Mouse (Mus musculus) intestine, embryonic 16.5 days (tissue): ENCODE data around the gene Radil. TPM values are rescaled to one million over a fixed set of nuclear protein-coding genes. Genes with fewer than 3 reads are reported as not detected.

Experiments used
- ATAC-seq: fragments of 200-750 bp; cut with Nextera tagmentation; 2 replicates; pipeline ENCODE4 v1.8.0; 2017; ENCODE audit warnings: moderate TSS enrichment, moderate library complexity
- H3K27ac ChIP-seq: fragments of 300-500 bp; sonication (generic); 2 replicates; pipeline ENCODE4 v1.5.1; 2014; ENCODE audit warnings: mild to moderate bottlenecking, low read length
- H3K27me3 ChIP-seq: fragments of 300-500 bp; sonication (generic); replicated peaks from 2 replicates; pipeline ENCODE4 v1.6.1; 2014; ENCODE audit warnings: low read length, control low read depth, mixed read lengths; ENCODE audit not compliant: control insufficient read depth, insufficient read depth
- H3K36me3 ChIP-seq: fragments of 300-500 bp; sonication (generic); 2 replicates; pipeline ENCODE4 v1.6.1; 2014; ENCODE audit warnings: low read length, control low read depth; ENCODE audit not compliant: control insufficient read depth, insufficient read depth
- H3K4me1 ChIP-seq: fragments of 300-500 bp; sonication (generic); 2 replicates; pipeline ENCODE4 v1.6.1; 2014; ENCODE audit warnings: low read length, control low read depth, mixed read lengths; ENCODE audit not compliant: control insufficient read depth, insufficient read depth
- H3K4me2 ChIP-seq: fragments of 300-500 bp; sonication (generic); 2 replicates; pipeline ENCODE4 v1.6.1; 2014; ENCODE audit warnings: low read depth, low read length, control low read depth
- H3K4me3 ChIP-seq: fragments of 300-500 bp; sonication (generic); 2 replicates; pipeline ENCODE4 v1.5.1; 2014; ENCODE audit warnings: mild to moderate bottlenecking, low read length
- H3K9ac ChIP-seq: fragments of 300-500 bp; sonication (generic); 2 replicates; pipeline ENCODE4 v1.6.1; 2014; ENCODE audit warnings: low read depth, low read length
- H3K9me3 ChIP-seq: fragments of 300-500 bp; sonication (generic); 2 replicates; pipeline ENCODE4 v1.6.1; 2016; ENCODE audit warnings: low read length, control low read depth; ENCODE audit not compliant: control insufficient read depth
- WGBS: fragments of 180-500 bp; shearing (Covaris S2); extraction: QIAGEN DNeasy Blood & Tissue Kit; methylation state at CpG from one replicate; pipeline ENCODE4 v1.1.7; 2014; 5-methylcytosine and 5-hydroxymethylcytosine counted together
- polyA plus RNA-seq: library from polyadenylated mRNA; unstranded; fragments of >200 nt; fragmentation: Nextera tagmentation; extraction: Ambion mirVana; gene quantifications from 2 replicates; pipeline ENCODE4 v1.2.1, GENCODE M21; 2015

The Radil gene
- polyA plus RNA-seq, 1 experiment from 2014 or later: 1.6 TPM

DNA sequence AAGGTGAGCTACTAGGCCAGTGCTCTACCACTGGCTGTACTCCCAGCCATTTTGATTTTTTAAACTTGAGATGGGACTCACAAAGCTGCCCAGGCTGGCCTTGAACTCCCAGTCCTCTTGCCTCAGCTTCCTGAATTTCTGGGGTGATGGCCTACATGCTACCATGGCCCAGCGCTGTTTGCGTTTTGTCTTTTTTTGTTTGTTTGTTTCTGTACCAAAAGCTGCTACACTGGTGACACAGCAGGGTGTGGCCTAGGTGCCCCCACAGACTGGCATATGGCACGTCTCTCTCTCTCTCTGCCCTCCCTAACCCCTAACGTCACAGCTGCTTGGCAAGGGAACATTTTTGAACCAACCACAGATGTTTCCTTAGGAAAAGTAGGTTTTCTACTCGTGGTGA, 91.1 kb downstream of the Radil start:
- Histone ChIP-seq H3K9me3 (no peaks in the 10 kb centered on the region), H3K4me1 (peaks cover 17% of the 10 kb centered on the region), H3K27ac (no peak overlapping the region), H3K4me3 (no peak overlapping the region), H3K4me2 (no peak overlapping the region), H3K36me3 (peaks cover 13% of the 10 kb centered on the region), H3K27me3 (no peaks in the 10 kb centered on the region), H3K9ac (no peak overlapping the region)
- 77% methylated on average over 5 of the region's 5 CpGs for WGBS
- ATAC-seq: no peak

DNA sequence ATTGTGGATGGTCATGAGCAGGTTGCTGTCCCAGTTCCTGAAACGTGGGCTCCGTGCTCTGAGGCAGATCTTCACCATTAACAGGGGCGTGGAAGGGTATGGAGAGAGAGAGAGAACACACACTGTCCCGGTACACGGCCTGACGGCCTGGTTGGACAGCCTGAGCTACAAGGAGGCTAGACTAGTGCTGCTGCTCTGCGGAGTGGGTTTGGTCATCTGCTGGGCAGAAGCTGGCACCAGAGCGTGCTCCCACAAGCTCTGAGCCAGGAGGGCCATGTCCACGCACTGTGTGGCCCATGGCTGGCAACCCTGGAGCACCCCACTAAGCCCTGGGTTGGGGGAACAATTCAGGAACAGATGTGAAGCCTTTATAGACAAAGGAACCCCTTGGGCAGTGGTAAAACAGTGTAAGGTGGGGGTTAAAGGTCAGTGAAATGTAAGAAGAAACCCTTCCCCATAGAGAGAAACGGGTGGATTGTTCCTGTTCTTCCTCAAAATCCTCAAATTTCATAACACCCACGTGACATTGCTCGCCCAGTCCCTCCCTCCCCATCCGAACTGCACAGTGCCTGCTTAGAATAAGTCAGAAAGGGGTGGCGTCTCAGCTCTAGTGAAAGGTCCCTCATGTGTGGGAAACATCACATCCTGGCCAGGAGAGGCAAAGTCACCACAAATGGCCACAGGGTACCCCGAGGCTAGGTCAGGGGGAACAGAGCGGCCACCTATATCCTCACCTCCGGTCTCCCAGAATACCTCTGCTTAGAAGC, 91.9 kb downstream of the Radil start:
- no peaks in the 10 kb centered on the region for H3K9me3 ChIP-seq
- ATAC-seq: no peak
- no peaks in the 10 kb centered on the region for H3K27me3 ChIP-seq
- H3K36me3 ChIP-seq: peaks cover 16% of the 10 kb centered on the region
- peaks cover 13% of the 10 kb centered on the region for H3K4me1 ChIP-seq
- 83% methylated on average over 17 of the region's 17 CpGs for WGBS
- peak overlapping the region; percentile 21; the same call in 1 of the 2 replicates for H3K9ac ChIP-seq
- no peak overlapping the region for H3K4me2 ChIP-seq
- H3K27ac ChIP-seq: peak overlapping the region; percentile 48; the same call in 1 of the 2 replicates
- no peak overlapping the region for H3K4me3 ChIP-seq

DNA sequence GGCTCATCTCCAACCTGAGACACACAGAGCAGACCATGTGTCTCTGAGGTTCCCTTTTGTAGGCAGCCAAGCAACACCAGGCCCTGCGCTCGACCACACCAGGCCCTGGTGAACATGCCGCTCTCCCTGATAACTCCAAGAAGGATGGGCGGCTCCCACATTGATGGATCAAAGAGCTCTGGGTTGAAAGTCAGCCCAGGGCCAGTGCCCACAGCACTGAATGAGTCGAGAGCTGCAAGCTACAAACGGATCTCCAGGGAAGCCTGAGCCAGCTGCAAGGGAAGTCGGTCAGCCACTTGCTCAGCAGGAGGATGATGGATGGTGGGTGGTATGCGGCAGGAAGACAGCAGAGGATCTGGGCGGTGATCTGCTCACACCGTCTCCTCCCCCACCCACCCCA, 93.6 kb downstream of the Radil start:
- no peak for ATAC-seq
- 50% methylated on average over 10 of the region's 10 CpGs for WGBS
- no peak overlapping the region for H3K9ac ChIP-seq
- peak overlapping the region; percentile 46 for H3K27ac ChIP-seq
- peaks cover 21% of the 10 kb centered on the region for H3K36me3 ChIP-seq
- H3K4me3 ChIP-seq: no peak overlapping the region
- no peaks in the 10 kb centered on the region for H3K9me3 ChIP-seq
- no peaks in the 10 kb centered on the region for H3K27me3 ChIP-seq
- peaks cover 13% of the 10 kb centered on the region for H3K4me1 ChIP-seq
- H3K4me2 ChIP-seq: no peak overlapping the region

DNA sequence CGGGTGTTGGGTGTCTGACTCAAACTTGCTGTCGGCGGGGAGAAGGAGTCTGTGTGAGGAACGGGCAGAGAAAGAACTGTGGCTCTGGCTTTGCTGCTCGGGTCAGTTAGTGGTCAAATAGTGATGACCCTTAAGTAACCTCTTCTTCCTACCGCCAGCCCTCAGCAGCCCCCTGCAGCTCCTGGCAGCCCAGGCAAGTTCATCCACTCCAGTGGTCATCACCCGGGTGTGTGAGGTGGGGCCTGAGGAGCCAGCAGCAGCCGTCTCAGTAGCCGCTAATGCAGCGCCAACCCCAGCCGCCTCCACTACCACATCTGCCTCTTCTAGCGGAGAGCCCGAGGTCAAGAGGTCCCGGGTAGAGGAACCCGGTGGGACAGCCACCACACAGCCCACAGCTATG, 94.6 kb downstream of the Radil start:
- Histone ChIP-seq H3K27ac (no peak overlapping the region), H3K36me3 (peaks cover 18% of the 10 kb centered on the region)

DNA sequence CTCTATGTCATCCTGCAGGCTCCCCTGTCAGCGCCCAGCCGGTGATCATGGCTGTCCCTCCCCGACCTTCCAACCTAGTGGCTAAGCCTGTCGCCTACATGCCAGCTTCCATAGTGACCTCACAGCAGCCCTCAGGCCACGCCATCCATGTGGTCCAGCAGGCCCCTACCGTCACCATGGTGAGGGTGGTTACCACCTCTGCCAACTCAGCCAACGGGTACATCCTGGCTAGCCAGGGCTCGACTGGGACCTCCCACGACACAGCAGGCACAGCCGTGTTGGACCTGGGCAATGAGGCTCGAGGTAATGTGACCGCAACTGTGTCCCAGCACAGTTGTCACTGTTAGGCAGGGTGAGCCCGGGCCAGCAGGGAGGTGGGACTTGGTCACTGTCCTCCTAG, 97.2 kb downstream of the Radil start:
- no peaks in the 10 kb centered on the region for H3K9me3 ChIP-seq
- H3K9ac ChIP-seq: no peak overlapping the region
- no peak overlapping the region for H3K27ac ChIP-seq
- peaks cover 31% of the 10 kb centered on the region for H3K36me3 ChIP-seq
- no peak overlapping the region for H3K4me3 ChIP-seq
- 94% methylated on average over 13 of the region's 13 CpGs for WGBS
- no peaks in the 10 kb centered on the region for H3K27me3 ChIP-seq
- peaks cover 2% of the 10 kb centered on the region; the same call in 1 of the 2 replicates for H3K4me1 ChIP-seq
- no peak overlapping the region for H3K4me2 ChIP-seq
- no peak for ATAC-seq

More for the DNA sequence above, 94.6 kb downstream of the Radil start:
- Histone ChIP-seq H3K9ac (0 out of 2 replicates have a peak overlapping the region, but pooled peaks have one; percentile 14), H3K9me3 (no peaks in the 10 kb centered on the region), H3K27me3 (no peaks in the 10 kb centered on the region), H3K4me2 (no peak overlapping the region), H3K4me1 (peaks cover 13% of the 10 kb centered on the region), H3K4me3 (no peak overlapping the region)
- WGBS: 68% methylated on average over 15 of the region's 15 CpGs
- ATAC-seq: no peak

DNA sequence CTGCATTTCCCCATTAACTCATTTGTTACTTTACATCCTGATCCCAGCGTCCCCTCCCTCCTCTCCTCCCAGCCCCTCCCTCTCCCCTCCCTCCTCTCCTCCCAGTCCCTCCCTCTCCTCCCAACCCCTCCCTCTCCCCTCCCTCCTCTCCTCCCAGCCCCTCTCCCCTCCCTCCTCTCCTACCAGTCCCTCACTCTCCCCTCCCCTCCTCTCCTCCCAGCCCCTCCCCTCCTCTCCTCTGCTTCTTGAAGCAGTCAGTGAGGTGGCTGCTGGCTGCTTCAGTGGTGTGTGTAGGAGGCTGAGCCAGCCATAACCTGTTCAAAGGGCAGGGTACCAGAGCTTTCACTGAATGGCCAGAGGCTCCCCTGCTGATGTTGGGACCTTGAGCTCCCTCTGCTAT, 99.1 kb downstream of the Radil start:
- Histone ChIP-seq H3K27ac (no peak overlapping the region), H3K9me3 (no peaks in the 10 kb centered on the region), H3K27me3 (no peaks in the 10 kb centered on the region), H3K36me3 (peaks cover 27% of the 10 kb centered on the region), H3K9ac (no peak overlapping the region), H3K4me3 (no peak overlapping the region), H3K4me2 (no peak overlapping the region), H3K4me1 (peaks cover 5% of the 10 kb centered on the region)
- 23% methylated on average over 1 of the region's 1 CpGs for WGBS
- ATAC-seq: peak; percentile 24; the same call in 1 of the 2 replicates

DNA sequence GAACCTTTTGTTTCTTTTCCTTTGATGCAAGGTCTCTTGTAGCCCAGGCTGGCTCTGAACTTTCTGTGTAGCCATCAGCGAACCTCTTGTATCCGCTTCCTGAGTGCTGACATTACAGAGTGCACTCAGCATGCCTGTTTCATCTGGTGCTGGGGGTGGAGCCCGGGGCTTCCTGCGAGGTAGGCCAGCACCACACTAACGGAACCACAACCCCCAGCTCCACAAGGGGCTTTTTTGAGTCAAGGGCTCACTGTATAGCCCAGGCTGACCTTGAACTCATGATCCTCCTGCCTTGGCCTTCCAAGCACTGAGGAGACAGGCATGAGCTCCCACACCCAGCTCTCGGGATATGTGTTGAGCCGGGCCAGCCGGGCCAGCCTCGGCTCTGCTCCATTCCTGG, 100.1 kb downstream of the Radil start:
- 91% methylated on average over 9 of the region's 9 CpGs for WGBS
- no peaks in the 10 kb centered on the region for H3K9me3 ChIP-seq
- no peak overlapping the region for H3K9ac ChIP-seq
- H3K4me1 ChIP-seq: peaks cover 6% of the 10 kb centered on the region
- H3K27me3 ChIP-seq: no peaks in the 10 kb centered on the region
- no peak overlapping the region for H3K4me3 ChIP-seq
- no peak for ATAC-seq
- H3K36me3 ChIP-seq: peaks cover 27% of the 10 kb centered on the region
- no peak overlapping the region for H3K4me2 ChIP-seq
- H3K27ac ChIP-seq: no peak overlapping the region

DNA sequence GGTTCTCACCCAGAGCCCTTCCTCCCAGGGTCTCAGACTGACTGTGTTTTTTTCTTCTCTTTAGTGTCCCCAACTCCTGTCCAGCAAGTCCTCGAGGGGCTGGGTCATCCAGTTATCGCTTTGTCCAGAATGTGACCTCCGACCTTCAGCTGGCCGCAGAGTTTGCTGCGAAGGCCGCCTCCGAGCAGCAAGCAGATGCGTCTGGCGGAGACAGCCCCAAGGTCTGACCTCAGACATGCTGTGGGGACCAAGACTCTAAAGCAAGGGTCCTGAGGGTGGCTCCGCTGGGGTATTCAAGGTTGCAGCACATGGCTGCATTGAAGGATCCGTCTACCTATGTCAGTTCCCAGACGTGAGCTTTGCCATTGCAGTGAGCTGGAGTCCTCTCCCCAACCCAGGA, 102.3 kb downstream of the Radil start:
- WGBS: 63% methylated on average over 12 of the region's 12 CpGs
- peaks cover 21% of the 10 kb centered on the region for H3K36me3 ChIP-seq
- no peaks in the 10 kb centered on the region for H3K27me3 ChIP-seq
- no peak overlapping the region for H3K4me3 ChIP-seq
- H3K4me2 ChIP-seq: no peak overlapping the region
- no peak for ATAC-seq
- peaks cover 28% of the 10 kb centered on the region for H3K4me1 ChIP-seq
- no peaks in the 10 kb centered on the region for H3K9me3 ChIP-seq
- no peak overlapping the region for H3K27ac ChIP-seq
- H3K9ac ChIP-seq: no peak overlapping the region

DNA sequence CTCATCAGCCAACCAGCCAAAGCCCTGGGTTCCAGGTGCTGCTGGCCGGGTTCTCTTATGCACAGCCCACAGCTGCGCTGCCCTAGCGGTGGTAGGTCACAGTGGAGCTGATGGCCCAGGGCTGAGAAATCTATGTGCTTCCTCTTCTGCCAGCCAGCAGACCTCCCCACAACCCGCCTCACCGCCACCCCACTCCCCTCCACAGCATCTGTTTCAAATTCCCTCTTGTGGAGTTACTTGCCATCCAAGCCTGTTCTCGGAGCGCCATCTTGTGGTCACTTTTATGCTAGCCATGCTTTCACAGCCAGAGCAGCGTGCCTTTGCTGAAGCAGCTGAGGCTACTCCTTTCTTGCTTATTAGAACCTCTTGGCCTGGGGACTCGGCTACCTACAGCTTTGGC, 102.8 kb downstream of the Radil start:
- no peak overlapping the region for H3K27ac ChIP-seq
- no peak overlapping the region for H3K4me3 ChIP-seq
- WGBS: 13% methylated on average over 9 of the region's 9 CpGs
- H3K36me3 ChIP-seq: peaks cover 18% of the 10 kb centered on the region
- no peaks in the 10 kb centered on the region for H3K9me3 ChIP-seq
- peaks cover 32% of the 10 kb centered on the region for H3K4me1 ChIP-seq
- H3K9ac ChIP-seq: no peak overlapping the region
- no peak overlapping the region for H3K4me2 ChIP-seq
- H3K27me3 ChIP-seq: no peaks in the 10 kb centered on the region
- peak; percentile 31 for ATAC-seq
